In the genomic region with DNA sequence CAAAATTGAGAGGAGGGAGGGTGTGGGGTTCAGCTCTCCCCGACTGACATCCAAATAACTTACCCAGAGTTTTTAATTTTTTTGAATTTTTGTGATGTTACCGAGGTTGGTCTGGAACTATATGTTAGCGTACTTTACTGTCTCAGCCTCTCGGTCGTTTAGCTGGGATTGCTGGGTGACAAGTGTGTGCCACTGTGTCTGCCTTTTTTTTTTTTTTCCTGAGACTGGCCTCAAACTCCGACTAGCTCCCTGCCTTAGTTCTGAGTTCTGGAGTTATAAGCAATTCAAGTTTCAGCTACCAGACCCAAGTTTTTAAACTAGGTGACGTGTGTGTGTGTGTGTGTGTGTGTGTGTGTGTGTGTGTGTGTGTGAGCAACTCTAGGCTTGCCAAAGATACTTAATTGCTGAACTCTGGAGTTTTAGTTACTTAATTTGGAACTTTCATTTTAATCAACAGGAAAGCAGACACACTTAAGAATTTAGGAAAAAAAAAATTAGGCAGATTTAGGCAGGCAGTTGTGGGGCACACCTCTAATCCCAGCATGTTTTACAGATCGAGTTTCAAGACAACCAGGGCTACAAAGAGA, we compare ENCODE assay signal across 8 mouse cellular contexts. TPM values are rescaled to one million over a fixed set of nuclear protein-coding genes. Genes with fewer than 3 reads are reported as not detected.
DNase-seq lines count a peak whose midpoint lies in the region; ATAC-seq and TF ChIP-seq lines count a peak whose summit lies in the region.

No protein-coding gene starts in this region.

- no peak for DNase-seq in kidney, adult 2 months
- peak; percentile 13 for DNase-seq in adipocyte (ENCODE audit: low spot score)
- DNase-seq in left cerebral cortex, postnatal 10 days (ENCODE audit: extremely low spot score in 1 of 2, low spot score in 2 of 2): no peak
- no peak for DNase-seq in T-cell, adult 2 months (ENCODE audit: low spot score)
- no peak for DNase-seq in cerebellum, postnatal 10 days

- intact Hi-C loops in left cerebral cortex, postnatal 10 days (cut with DNase I): loop anchor here (2.0 kb wide), 1 partner anchor 459 kb away; a partner anchor contains a TSS

- peaks cover 27% of the 10 kb centered on the region for H3K4me1 ChIP-seq in kidney, embryonic 16.5 days (ENCODE audit: insufficient read depth, low read length)
- H3K4me1 ChIP-seq in kidney, adult 2 months (ENCODE audit: control insufficient read depth, insufficient read depth, low read length): peaks cover 3% of the 10 kb centered on the region; the same call in 1 of the 2 replicates
- H3K4me1 ChIP-seq in hindbrain, embryonic 15.5 days (replicated peaks): peaks cover 13% of the 10 kb centered on the region

- H3K9me3 ChIP-seq in kidney, embryonic 16.5 days (ENCODE audit: low read length): no peaks in the 10 kb centered on the region
- H3K9me3 ChIP-seq in hindbrain, embryonic 15.5 days: no peaks in the 10 kb centered on the region

- H3K9ac ChIP-seq in kidney, embryonic 16.5 days (replicated peaks; ENCODE audit: low read length): peak overlapping the region; percentile 50
- H3K9ac ChIP-seq in hindbrain, embryonic 15.5 days: no peak overlapping the region

- no peak overlapping the region for H3ac ChIP-seq in myocyte (ENCODE audit: control insufficient read depth, insufficient read length)

- peak overlapping the region; percentile 98 for H3K4me3 ChIP-seq in kidney, embryonic 16.5 days (ENCODE audit: low read length)
- no peak overlapping the region for H3K4me3 ChIP-seq in kidney, adult 2 months (ENCODE audit: insufficient read depth, low read depth, low read length)
- H3K4me3 ChIP-seq in hindbrain, embryonic 15.5 days: peak overlapping the region; percentile 92
- H3K4me3 ChIP-seq in myocyte: peak overlapping the region; percentile 89

- ATAC-seq in kidney, embryonic 16.5 days (ENCODE audit: low FRiP score, low TSS enrichment): no peak
- no peak for ATAC-seq in hindbrain, embryonic 15.5 days (ENCODE audit: low FRiP score, low read depth)

- no peaks in the 10 kb centered on the region for H3K27me3 ChIP-seq in kidney, embryonic 16.5 days (ENCODE audit: insufficient read depth, low read length)
- no peaks in the 10 kb centered on the region for H3K27me3 ChIP-seq in kidney, adult 2 months (replicated peaks; ENCODE audit: control insufficient read depth, insufficient read depth, low read length)
- no peaks in the 10 kb centered on the region for H3K27me3 ChIP-seq in hindbrain, embryonic 15.5 days
- H3K27me3 ChIP-seq in myocyte (ENCODE audit: control insufficient read depth, insufficient read depth, insufficient read length): no peaks in the 10 kb centered on the region

- H3K27ac ChIP-seq in kidney, embryonic 16.5 days (ENCODE audit: low read length): no peak overlapping the region
- H3K27ac ChIP-seq in kidney, adult 2 months (ENCODE audit: insufficient read depth, low read depth, low read length): no peak overlapping the region
- no peak overlapping the region for H3K27ac ChIP-seq in hindbrain, embryonic 15.5 days (replicated peaks)

- TF ChIP-seq POLR2A in kidney, adult 2 months (IDR thresholded peaks at IDR 0.05; ENCODE audit: low read depth, low read length): no peak
- no peak for TF ChIP-seq POLR2A in myocyte (IDR thresholded peaks at IDR 0.05; ENCODE audit: insufficient read length, low read depth)

- WGBS in kidney, embryonic 16.5 days: 15% methylated on average over 8 of the region's 8 CpGs
- 12% methylated on average over 8 of the region's 8 CpGs for WGBS in kidney, adult 2 months
- WGBS in hindbrain, embryonic 15.5 days: 30% methylated on average over 8 of the region's 8 CpGs

- peaks cover 62% of the 10 kb centered on the region for H3K79me2 ChIP-seq in myocyte (ENCODE audit: control insufficient read depth, insufficient read depth)

- H3K36me3 ChIP-seq in kidney, embryonic 16.5 days (ENCODE audit: insufficient read depth, low read length): no peaks in the 10 kb centered on the region
- H3K36me3 ChIP-seq in kidney, adult 2 months (ENCODE audit: control insufficient read depth, insufficient read depth, low read length): no peaks in the 10 kb centered on the region
- H3K36me3 ChIP-seq in hindbrain, embryonic 15.5 days: no peaks in the 10 kb centered on the region
- no peaks in the 10 kb centered on the region for H3K36me3 ChIP-seq in myocyte (ENCODE audit: control insufficient read depth, insufficient read depth)

- TF ChIP-seq CTCF in kidney, adult 2 months (conservative IDR thresholded peaks at IDR 0.05; ENCODE audit: insufficient read depth, insufficient read length, low read depth, low read length): no peak

- H3K4me2 ChIP-seq in kidney, embryonic 16.5 days (replicated peaks; ENCODE audit: low read depth, low read length): peak overlapping the region; percentile 72
- H3K4me2 ChIP-seq in hindbrain, embryonic 15.5 days: peak overlapping the region; percentile 88
- peak overlapping the region; percentile 83 for H3K4me2 ChIP-seq in myocyte (ENCODE audit: low read depth)

TF ChIP-seq in myocyte, 11 proteins besides CTCF, POLR2A, EP300 and RAD21:
- no peak for TF ChIP-seq MAX (IDR thresholded peaks at IDR 0.05; ENCODE audit: low read depth)
- no peak for TF ChIP-seq USF1 (IDR thresholded peaks at IDR 0.05; ENCODE audit: low read depth)
- no peak for TF ChIP-seq SRF (IDR thresholded peaks at IDR 0.05; ENCODE audit: control insufficient read depth, insufficient read length, low read depth)
- TF ChIP-seq TCF3 (IDR thresholded peaks at IDR 0.05; ENCODE audit: insufficient read length, low read depth): no peak
- no peak for TF ChIP-seq CEBPB (IDR thresholded peaks at IDR 0.05; ENCODE audit: insufficient read depth, poor library complexity, severe bottlenecking)
- no peak for TF ChIP-seq MYOG (IDR thresholded peaks at IDR 0.05; ENCODE audit: control insufficient read depth in 1 of 3, insufficient read depth in 1 of 3, insufficient read length in 2 of 3, low read depth in 2 of 3)
- TF ChIP-seq E2F4 (IDR thresholded peaks at IDR 0.05; ENCODE audit: insufficient read depth): no peak
- TF ChIP-seq TCF12 (IDR thresholded peaks at IDR 0.05; ENCODE audit: insufficient read depth, poor library complexity, severe bottlenecking): no peak
- TF ChIP-seq REST (IDR thresholded peaks at IDR 0.05; ENCODE audit: insufficient read depth, insufficient read length): no peak
- no peak for TF ChIP-seq MYOD1 (IDR thresholded peaks at IDR 0.05; ENCODE audit: control insufficient read depth in 1 of 3, insufficient read length in 2 of 3, low read depth in 2 of 3)
- no peak for TF ChIP-seq POLR2AphosphoS2 (IDR thresholded peaks at IDR 0.05; ENCODE audit: insufficient read length, low read depth)
TF ChIP-seq in myocyte: peak in this region for 0.

RNA-seq across cellular contexts. Expression of a gene that starts 1.3 kb away (rescaled TPM):
- 57.1 and 61.4 TPM in 2 replicates for polyA plus RNA-seq in kidney, embryonic 16.5 days (2015; fragmentation: Nextera tagmentation; extraction: Ambion mirVana)
- 0.18 and 0.30 TPM in 2 replicates for polyA plus RNA-seq in kidney, adult 2 months (2012; rRNA removed)
- 12.5 and 14.6 TPM in 2 replicates for polyA plus RNA-seq in hindbrain, embryonic 15.5 days (2015; fragmentation: Nextera tagmentation; extraction: Ambion mirVana)
- polyA plus RNA-seq in myocyte (2012; fragmentation: generic; extraction: Trizol): 4.1 TPM
- total RNA-seq in left cerebral cortex, postnatal 10 days (2021): 1 to 10 TPM; 3.2 to 3.3 TPM

RNA-seq across cellular contexts. Expression of a gene that starts 39.8 kb away (rescaled TPM):
- polyA plus RNA-seq in kidney, embryonic 16.5 days (2015; fragmentation: Nextera tagmentation; extraction: Ambion mirVana): 55.8 and 58.2 TPM in 2 replicates
- 22.7 and 24.0 TPM in 2 replicates for polyA plus RNA-seq in kidney, adult 2 months (2012; rRNA removed)
- 41.2 and 43.2 TPM in 2 replicates for polyA plus RNA-seq in hindbrain, embryonic 15.5 days (2015; fragmentation: Nextera tagmentation; extraction: Ambion mirVana)
- polyA plus RNA-seq in myocyte (2012; fragmentation: generic; extraction: Trizol): 12.0 TPM
- 10 to 100 TPM; 59.3 to 89.4 TPM for total RNA-seq in left cerebral cortex, postnatal 10 days (2021)

RNA-seq across cellular contexts. Expression of a gene that starts 57.1 kb away (rescaled TPM):
- polyA plus RNA-seq in kidney, embryonic 16.5 days (2015; fragmentation: Nextera tagmentation; extraction: Ambion mirVana): 16.2 and 17.9 TPM in 2 replicates
- polyA plus RNA-seq in kidney, adult 2 months (2012; rRNA removed): 3.2 and 3.4 TPM in 2 replicates
- 5.7 and 6.3 TPM in 2 replicates for polyA plus RNA-seq in hindbrain, embryonic 15.5 days (2015; fragmentation: Nextera tagmentation; extraction: Ambion mirVana)
- 0.44 TPM for polyA plus RNA-seq in myocyte (2012; fragmentation: generic; extraction: Trizol)
- total RNA-seq in left cerebral cortex, postnatal 10 days (2021): 1 to 10 TPM; 2.8 to 3.4 TPM
